Mouse (Mus musculus): ENCODE results near the gene Dmp1.

Dmp1 gene

GRCm38 (mm10) chr5:104202351-104202750, at the start of gene Dmp1:
Gene Dmp1, plus strand, starts transcription at chr5:104202613.
- no peak for DNase-seq

- no peak for DNase-seq
Measured at GRCm38 (mm10) chr5:104157701-104158100, 44.7 kb upstream of the Dmp1 start.

- DNase-seq, result no peak
Measured at GRCm38 (mm10) chr5:104158332-104159052, 43.9 kb upstream of the Dmp1 start.

DNA sequence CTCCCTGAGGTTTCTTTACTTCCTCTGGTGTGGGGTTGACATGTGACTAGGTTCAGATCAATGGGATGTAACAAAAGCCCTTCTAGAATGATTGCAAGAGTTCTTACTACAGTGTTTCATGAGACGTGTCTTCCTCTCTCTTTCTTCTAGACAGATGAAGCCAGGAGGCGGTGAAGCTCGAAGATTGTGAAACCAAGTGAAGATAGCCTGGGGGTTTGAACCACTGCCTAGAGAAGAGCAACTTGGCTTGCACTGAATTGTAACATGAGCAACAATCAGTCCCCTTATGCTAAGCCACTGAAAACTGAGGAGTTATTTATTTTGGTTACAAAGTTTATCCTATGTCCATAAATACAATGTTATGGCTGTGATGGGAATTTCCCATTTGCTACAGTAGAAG, 41.8 kb upstream of the Dmp1 start:
- DNase-seq, result no peak

DNA sequence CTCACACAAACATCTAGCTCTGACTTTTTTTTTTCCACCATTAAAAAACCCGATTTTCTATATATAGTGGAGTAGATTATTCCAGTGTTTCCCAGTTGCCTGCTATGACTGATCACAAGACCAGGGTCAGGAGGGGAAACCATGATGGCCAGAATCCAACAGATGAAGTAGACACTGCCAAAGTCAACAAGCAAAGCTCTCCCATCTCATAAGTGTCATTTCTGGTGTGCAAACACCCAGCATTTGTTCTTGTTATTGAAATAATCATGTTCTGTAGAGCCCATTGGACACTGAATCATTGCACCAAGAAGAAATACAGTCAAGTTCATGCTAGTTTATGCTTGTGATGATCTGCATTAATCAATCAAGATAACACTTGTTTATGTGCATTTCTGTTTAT, 41.0 kb upstream of the Dmp1 start:
- no peak for DNase-seq

DNA sequence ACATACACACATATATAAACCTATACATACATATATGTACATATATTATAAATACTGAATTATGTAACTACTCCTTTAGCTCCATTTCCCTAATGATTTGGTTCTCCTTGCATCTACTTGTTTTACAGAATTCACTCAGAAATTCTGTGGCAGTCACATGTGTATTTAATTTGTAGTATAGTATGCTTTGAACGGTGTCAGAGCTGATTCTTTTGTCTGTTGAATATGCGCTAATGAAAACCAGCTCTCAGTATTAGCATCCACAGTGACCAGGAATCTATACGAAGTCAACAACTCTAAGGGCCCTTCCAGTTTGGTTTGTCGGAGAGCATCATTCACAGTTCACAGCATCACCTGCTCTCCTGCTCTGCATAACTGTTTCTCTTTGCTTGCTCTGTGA, 38.9 kb upstream of the Dmp1 start:
- DNase-seq, result no peak

DNA sequence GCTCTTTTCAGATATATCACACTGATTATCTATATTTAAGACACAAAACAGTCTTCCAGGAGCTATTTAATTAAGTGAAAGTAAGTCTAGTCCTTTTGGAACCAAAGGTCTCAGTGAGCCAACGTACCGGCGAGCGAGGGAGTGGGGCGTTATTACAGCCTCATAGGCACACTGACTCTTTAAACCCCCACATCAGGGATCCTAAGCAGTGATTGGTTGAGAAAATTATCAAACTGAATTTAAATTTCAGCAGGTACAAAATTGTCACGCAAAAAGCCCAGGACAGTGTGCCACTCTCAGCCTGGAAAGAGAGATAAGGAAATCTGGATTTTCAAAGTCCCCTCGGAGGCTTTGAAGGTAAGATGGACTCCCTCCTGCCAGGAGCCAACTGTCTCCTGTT, 32.0 kb upstream of the Dmp1 start, which contains the start of gene Dspp:
Gene Dspp, plus strand, starts transcription at position 301 of the 400 bp plus-strand sequence.
- DNase-seq, result no peak

GRCm38 (mm10) chr5:104173094-104173493, 29.3 kb upstream of the Dmp1 start:
- DNase-seq, result no peak

DNA sequence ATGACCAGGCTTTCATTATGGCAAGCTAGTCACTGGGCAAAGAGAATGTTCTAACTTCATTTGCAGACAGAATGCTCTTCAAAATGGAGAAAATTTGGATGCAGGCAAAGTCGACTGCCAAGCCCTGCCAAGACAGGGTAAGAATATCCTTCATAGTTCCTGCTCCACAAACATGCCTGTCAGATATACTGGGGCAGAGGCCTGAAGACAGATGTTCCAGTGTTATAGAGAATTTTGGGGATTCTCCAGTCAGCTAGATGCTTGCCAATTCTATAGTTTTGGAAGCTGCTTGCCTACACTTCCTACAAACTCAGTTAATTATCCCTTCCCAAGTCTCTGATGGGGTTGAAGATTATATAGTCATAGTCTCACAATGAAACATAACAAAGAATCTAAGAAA, 18.7 kb upstream of the Dmp1 start:
- DNase-seq, result no peak

- no peak for DNase-seq
Measured at GRCm38 (mm10) chr5:104187281-104187680, 15.1 kb upstream of the Dmp1 start.

DNA sequence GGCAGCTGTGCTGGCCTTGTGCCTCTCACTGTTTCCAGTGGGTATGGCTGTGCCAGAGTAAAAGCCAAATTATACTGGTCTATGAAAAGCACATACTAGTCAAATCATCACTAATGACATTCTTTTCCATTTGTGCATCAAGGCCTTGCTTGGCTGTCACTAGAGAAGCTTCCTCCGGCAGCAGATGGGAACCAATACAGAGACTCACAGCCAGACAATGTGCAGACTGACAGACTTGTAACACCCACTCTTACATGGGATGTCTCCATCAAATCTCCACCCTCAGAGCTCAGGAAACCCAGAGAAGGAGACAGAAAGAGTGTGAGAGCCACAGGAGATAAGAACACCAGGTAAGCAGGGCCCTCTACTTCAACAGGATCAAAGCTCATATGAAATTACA, 7.3 kb upstream of the Dmp1 start:
- no peak for DNase-seq

- no peak for DNase-seq
Measured at GRCm38 (mm10) chr5:104201153-104201950, 1.1 kb upstream of the Dmp1 start.

GRCm38 (mm10) chr5:104212531-104212930, 10.1 kb downstream of the Dmp1 start:
- no peak for DNase-seq

DNA sequence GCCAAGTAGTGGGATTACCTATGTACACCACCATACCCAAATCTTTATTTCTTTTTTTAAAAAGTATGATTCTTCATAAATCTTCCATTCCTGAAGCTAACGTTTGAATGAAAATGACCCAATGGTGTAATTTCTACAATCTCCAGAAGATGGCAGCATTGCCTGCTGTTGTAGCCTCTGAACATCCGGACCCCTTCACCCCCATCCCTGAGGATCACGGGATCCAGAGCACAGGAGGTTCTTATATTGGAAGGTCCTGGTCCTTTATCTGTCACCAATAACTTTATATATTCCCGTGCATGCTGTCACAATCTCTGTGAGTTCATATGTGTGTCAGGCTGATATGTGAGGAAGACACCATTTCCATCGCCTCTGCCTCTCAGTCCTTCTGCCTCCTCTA, 16.5 kb downstream of the Dmp1 start:
- no peak for DNase-seq

DNA sequence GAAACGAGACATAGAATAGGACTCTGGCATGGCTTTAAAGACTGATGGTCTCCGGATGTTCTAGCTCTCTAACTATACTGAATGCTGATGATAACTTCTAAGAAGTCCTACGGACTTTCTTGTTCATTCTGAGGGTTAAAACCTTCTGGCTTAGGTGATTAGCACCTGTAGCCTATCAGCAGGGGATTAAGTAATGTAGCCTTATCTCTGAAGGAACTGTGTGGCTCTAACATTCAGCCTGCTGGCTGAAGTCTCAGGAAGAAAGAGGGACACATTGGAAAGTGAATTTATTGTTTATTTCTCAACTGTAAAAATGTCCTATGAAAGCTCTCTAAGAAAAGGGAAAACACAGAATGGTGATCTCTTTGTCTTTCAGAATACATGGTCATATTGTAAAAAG, 21.9 kb downstream of the Dmp1 start:
- no peak for DNase-seq

DNA sequence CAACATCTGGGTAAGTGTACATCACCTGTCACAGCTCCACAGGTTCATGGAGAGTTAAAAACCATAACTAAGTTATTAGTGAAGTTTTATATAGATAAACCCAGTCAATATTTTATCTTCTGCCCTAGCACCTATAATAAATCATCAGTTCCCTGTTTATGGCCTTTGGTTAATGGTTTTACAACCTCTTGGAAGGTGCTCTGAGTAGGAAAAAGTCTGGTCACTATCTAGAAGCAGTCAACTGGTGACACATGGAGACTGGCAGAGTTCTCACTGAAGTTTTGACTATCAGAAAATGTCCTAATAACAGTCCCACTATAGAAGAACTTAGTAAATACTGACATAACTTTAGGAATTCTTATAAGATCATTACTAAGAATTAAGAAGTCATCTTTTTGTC, 22.3 kb downstream of the Dmp1 start:
- DNase-seq, result no peak

DNA sequence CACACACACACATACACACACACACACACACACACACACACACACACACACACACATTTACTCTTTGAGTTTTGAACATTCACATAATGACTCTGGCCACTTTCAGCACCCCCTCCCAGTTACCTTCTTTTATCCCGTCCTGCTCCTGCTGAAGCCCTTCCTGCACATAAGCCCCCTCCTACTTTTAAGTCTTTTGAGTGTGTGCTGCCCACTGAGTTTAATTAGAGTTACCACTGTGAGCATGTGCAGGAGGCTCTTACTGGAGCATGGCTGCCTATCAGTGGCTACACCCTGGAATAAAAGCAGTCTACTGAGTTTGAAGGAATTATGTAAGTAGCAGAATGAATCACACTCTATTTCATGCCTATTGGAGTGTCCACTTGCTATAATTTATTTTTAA, 26.1 kb downstream of the Dmp1 start:
- DNase-seq, result no peak

DNA sequence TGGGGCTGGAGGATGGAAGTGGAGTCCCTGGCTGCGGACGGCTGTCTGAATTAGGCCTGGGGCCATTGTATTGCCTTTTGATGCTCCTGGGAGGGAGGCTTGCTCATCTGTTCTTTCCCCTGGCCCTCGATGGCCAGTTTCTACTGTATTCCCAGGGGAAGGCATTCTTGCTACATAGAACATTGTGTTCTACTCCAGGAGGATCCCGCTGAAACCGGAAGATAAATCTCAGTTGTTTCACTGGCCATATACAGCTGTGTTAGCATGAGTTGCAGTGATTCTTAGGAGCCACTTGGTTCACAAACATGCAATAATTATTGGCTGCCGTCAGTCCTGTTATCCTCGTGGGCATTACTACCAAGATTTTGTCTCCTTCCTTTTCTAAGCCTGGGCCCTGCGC, 34.3 kb downstream of the Dmp1 start:
- no peak for DNase-seq

DNA sequence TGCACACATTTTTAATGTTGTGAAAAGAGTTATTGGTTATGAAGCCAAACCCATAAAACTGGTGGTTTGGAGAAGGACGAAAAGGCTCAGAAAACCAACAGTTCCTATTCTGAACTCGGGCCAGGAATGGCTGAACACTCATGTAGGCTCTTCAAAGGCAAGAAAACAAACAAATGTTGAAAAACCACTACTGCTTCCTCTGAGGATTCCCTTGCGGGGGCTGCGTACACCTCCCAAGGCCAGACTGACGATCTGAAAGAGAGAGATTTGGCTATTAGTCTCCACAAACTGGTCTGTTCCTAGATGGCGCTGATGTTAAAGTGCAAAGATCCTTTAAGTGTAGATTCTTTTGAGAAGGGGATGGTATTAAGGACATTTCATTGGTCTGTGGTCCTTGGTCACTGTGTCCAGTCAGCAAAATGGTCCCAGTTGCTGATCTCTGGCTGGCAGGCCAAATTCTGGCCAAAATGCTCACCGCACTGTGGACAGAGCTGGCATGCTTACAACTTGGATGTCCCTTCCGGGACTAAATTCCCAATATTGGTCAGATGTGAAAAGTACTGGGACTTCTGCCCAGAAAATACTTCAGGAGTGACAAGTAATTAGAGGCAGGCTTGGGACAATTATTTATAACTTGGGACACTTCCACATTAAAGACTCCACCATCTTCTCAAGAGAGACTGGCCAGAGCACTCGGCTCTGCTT, 37.4 kb downstream of the Dmp1 start:
- DNase-seq, result no peak

- DNase-seq, result no peak
Measured at GRCm38 (mm10) chr5:104244261-104244660, 41.8 kb downstream of the Dmp1 start.

DNA sequence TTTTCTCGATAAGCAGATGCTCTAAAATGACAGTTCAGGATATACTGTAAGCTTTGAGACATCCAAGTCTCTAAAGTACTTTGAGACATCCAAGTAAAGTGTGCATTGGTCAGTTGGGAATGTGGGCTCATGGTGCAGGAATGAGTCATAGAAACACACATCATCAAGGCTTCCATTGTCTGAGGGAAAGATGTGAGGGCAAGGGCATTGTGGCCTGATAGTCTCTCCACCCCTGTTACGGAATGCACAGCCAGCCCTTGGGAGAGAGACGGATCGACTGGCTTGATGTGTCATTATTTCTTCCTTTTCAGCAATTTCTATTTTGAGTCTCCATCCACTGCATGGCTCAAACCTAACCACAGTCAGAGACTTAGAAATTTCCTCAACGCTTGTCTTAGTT, 49.4 kb downstream of the Dmp1 start:
- no peak for DNase-seq

DNA sequence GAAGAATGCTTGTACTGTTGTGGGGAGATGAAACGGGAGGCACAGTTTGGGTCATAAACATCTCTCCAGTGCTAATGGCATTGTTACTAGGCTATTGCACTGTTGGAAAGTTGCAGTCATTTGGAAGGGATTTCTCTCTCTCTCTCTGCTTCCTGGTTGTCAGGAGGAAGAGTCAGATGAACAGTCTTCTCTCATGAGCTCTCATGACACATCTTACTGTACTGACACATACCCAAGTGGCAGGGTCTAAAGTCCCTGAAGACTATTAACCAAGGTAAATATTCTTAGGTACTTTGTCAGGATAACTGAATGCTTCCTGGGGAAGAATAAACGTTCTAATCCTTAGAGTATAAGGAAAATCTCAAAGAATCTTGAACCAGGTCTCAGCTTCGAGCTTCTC, 54.2 kb downstream of the Dmp1 start:
- no peak for DNase-seq

DNA sequence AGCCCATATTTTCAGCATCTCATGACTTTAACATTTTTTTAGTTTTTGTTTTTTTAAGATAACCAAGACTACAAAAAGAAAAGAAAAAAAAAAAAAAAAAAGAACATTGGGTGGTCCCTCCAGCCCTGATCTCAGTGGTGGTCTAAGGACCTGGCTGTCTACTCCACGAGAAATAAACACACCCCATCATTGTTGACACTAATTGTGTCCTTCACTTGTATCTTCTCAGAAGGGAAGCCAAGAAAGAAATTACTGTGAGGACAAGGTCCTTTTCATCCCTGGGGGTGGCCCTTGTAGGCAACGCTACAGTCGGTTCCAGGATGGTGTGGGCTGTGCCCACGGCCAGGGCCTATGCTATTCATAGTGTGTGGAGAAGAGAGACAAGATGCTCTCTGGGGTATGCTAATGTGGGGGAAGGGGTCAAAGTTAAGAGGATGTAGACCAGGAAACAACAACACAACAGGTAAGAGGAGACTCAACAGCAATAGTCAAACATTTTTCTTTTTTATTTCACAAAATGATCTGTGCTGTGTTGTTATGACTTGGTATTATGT, 59.6 kb downstream of the Dmp1 start:
- DNase-seq, result no peak
